Mouse (Mus musculus): Measurements from ENCODE around the gene Ush2a. TPM values are rescaled to one million over a fixed set of nuclear protein-coding genes. Genes with fewer than 3 reads are reported as not detected.

Gene Ush2a
- polyA plus RNA-seq, 1 experiment from 2014 or later, result 0.03 TPM

DNA sequence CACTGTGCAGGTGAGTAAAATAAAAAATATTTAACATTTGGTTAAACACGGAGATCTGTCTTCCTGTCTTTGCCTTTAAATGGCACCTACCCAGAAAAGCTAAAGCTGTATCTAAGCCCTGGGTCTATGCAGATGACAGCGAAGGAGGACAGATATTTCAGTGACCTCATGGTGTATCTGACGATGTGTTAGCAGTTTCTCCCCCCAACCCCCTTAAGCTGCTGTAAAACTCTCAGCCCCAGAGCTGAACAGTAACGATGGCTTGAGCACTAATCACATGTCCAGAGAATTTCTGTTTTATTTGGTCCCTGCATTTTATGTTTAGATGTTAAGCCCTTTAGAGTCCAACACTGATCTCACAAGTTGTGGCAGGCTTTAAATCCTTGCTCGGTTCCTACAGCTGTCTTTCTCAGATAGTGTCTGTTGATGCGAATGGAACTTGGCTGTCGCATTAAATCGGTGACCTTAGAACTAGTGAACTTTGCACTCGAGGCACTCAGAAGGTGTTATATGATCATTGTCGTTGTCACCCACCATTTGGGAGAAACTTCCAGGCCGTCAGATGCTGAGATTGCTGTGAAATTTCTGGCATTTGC, 5.4 kb downstream of the Ush2a start:
- Histone ChIP-seq H3K27ac (ENCODE audit: low read length) (no peak overlapping the region), H3K4me3 (ENCODE audit: low read length) (no peak overlapping the region), H3K9me3 (replicated peaks; ENCODE audit: control insufficient read depth, low read length) (no peaks in the 10 kb centered on the region), H3K4me1 (ENCODE audit: control insufficient read depth, insufficient read depth, low read length) (no peaks in the 10 kb centered on the region), H3K4me2 (ENCODE audit: low read depth, low read length) (no peak overlapping the region), H3K27me3 (ENCODE audit: control insufficient read depth, insufficient read depth, low read length) (no peaks in the 10 kb centered on the region), H3K9ac (ENCODE audit: low read length) (no peak overlapping the region), H3K36me3 (ENCODE audit: control insufficient read depth, insufficient read depth) (no peaks in the 10 kb centered on the region)
- ATAC-seq (replicated peaks; ENCODE audit: extremely low read depth, insufficient read depth, low FRiP score), result no peak
- WGBS, result 28% methylated on average over 11 of the region's 11 CpGs

DNA sequence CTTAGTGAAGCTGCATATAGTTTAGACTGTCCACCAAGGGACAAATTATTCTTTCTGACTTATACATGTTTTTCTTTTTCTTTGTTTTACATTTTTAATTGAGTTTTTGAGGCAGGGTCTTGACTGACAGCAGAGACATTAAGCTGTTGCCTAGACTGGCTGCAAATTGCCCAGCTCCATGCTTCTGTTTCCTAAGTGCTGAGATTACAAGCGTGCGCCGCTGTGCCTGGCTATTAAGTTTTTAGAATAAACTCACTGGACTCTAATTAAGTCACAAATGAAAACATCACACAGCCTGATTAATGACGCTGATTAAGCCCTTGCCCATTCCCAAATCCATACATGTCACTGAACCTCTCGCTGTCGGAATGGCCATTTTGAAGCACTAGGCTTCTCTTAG, 7.2 kb downstream of the Ush2a start:
- Histone ChIP-seq H3K4me1 (ENCODE audit: control insufficient read depth, insufficient read depth, low read length) (no peaks in the 10 kb centered on the region), H3K9ac (ENCODE audit: low read length) (no peak overlapping the region), H3K36me3 (ENCODE audit: control insufficient read depth, insufficient read depth) (no peaks in the 10 kb centered on the region), H3K4me2 (ENCODE audit: low read depth, low read length) (no peak overlapping the region), H3K9me3 (replicated peaks; ENCODE audit: control insufficient read depth, low read length) (no peaks in the 10 kb centered on the region), H3K27me3 (ENCODE audit: control insufficient read depth, insufficient read depth, low read length) (no peaks in the 10 kb centered on the region), H3K4me3 (ENCODE audit: low read length) (no peak overlapping the region), H3K27ac (ENCODE audit: low read length) (no peak overlapping the region)
- 86% methylated on average over 6 of the region's 6 CpGs for WGBS
- ATAC-seq (replicated peaks; ENCODE audit: extremely low read depth, insufficient read depth, low FRiP score), result no peak

DNA sequence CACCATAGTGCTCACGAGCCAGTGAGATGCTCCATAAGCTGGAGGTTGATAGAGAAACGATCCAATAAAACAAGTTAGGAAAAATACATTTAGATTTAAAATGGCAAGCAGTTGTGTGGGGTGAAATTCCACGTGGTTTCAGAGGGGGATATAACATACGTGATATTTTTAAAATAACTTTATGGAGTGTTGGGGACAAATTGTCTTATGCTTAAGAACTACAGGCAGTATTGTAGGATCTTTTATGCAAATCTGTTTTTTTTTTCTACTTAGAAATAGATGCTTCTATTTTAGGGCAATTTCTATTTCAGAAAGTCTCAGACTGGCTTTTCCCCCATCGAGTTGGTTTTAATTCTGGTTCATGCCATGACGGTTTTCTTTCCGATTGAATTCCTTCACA, 51.5 kb downstream of the Ush2a start:
- Histone ChIP-seq H3K4me2 (ENCODE audit: low read depth, low read length) (no peak overlapping the region), H3K9ac (ENCODE audit: low read length) (no peak overlapping the region), H3K36me3 (ENCODE audit: control insufficient read depth, insufficient read depth) (no peaks in the 10 kb centered on the region), H3K9me3 (replicated peaks; ENCODE audit: control insufficient read depth, low read length) (no peaks in the 10 kb centered on the region), H3K4me3 (ENCODE audit: low read length) (no peak overlapping the region), H3K4me1 (ENCODE audit: control insufficient read depth, insufficient read depth, low read length) (no peaks in the 10 kb centered on the region), H3K27me3 (ENCODE audit: control insufficient read depth, insufficient read depth, low read length) (no peaks in the 10 kb centered on the region), H3K27ac (ENCODE audit: low read length) (no peak overlapping the region)
- no peak for ATAC-seq (replicated peaks; ENCODE audit: extremely low read depth, insufficient read depth, low FRiP score)
- 82% methylated on average over 7 of the region's 7 CpGs for WGBS

DNA sequence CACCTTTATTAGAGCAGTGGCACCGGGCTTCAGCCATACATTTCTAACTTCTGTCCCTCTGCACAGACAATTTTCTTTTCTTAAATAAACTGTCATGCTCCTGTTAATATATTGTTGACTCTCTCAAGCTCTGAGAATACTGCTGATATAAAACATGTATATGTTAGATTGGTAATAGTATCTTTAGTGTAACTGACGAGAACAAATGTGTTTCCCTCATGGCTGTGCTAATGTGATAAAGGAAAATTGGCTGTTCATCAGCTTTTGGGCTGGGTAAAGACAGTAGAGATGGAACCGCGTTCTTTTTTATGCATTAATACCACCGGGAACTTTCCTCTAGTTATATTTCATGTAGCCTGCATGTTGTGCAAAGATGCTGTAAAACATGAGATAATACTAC, 54.8 kb downstream of the Ush2a start:
- no peak for ATAC-seq (replicated peaks; ENCODE audit: extremely low read depth, insufficient read depth, low FRiP score)
- Histone ChIP-seq H3K36me3 (ENCODE audit: control insufficient read depth, insufficient read depth) (no peaks in the 10 kb centered on the region), H3K27ac (ENCODE audit: low read length) (no peak overlapping the region), H3K9ac (ENCODE audit: low read length) (no peak overlapping the region), H3K9me3 (replicated peaks; ENCODE audit: control insufficient read depth, low read length) (no peaks in the 10 kb centered on the region), H3K27me3 (ENCODE audit: control insufficient read depth, insufficient read depth, low read length) (no peaks in the 10 kb centered on the region), H3K4me3 (ENCODE audit: low read length) (no peak overlapping the region), H3K4me1 (ENCODE audit: control insufficient read depth, insufficient read depth, low read length) (no peaks in the 10 kb centered on the region), H3K4me2 (ENCODE audit: low read depth, low read length) (no peak overlapping the region)
- 82% methylated on average over 5 of the region's 5 CpGs for WGBS

DNA sequence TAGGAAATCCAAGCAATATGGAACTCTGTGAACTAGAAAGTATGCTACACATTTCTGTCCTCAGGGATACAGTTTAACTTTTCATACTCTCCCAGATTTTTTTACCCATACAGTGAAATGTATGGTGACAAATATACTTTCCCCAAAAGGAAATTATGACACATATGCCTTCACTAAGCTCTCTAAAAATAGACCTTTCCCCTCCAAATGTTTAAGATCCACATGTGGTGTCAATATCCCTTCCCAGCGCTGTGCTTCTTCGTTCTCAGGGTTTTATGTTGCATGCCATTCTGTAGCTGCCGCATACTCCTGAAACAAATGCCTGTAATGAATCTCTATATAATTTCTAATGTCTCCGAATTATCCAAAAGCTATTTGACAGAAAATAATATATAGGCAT, 58.4 kb downstream of the Ush2a start:
- no peak overlapping the region for H3K4me3 ChIP-seq (ENCODE audit: low read length)
- WGBS, result 70% methylated on average over 4 of the region's 4 CpGs
- no peak overlapping the region for H3K4me2 ChIP-seq (ENCODE audit: low read depth, low read length)
- H3K9ac ChIP-seq (ENCODE audit: low read length), result no peak overlapping the region
- 0 out of 2 replicates have a peak, but pooled peaks cover 2% of the 10 kb centered on the region for H3K9me3 ChIP-seq (replicated peaks; ENCODE audit: control insufficient read depth, low read length)
- no peaks in the 10 kb centered on the region for H3K4me1 ChIP-seq (ENCODE audit: control insufficient read depth, insufficient read depth, low read length)
- no peak overlapping the region for H3K27ac ChIP-seq (ENCODE audit: low read length)
- no peaks in the 10 kb centered on the region for H3K36me3 ChIP-seq (ENCODE audit: control insufficient read depth, insufficient read depth)
- H3K27me3 ChIP-seq (ENCODE audit: control insufficient read depth, insufficient read depth, low read length), result no peaks in the 10 kb centered on the region
- ATAC-seq (replicated peaks; ENCODE audit: extremely low read depth, insufficient read depth, low FRiP score), result no peak

- no peaks in the 10 kb centered on the region for H3K36me3 ChIP-seq (ENCODE audit: control insufficient read depth, insufficient read depth)
- no peak overlapping the region for H3K4me3 ChIP-seq (ENCODE audit: low read length)
- 0 out of 2 replicates have a peak, but pooled peaks cover 2% of the 10 kb centered on the region for H3K9me3 ChIP-seq (replicated peaks; ENCODE audit: control insufficient read depth, low read length)
- 85% methylated on average over 7 of the region's 7 CpGs for WGBS
- no peak for ATAC-seq (replicated peaks; ENCODE audit: extremely low read depth, insufficient read depth, low FRiP score)
- H3K9ac ChIP-seq (ENCODE audit: low read length), result no peak overlapping the region
- no peak overlapping the region for H3K27ac ChIP-seq (ENCODE audit: low read length)
- no peaks in the 10 kb centered on the region for H3K27me3 ChIP-seq (ENCODE audit: control insufficient read depth, insufficient read depth, low read length)
- H3K4me2 ChIP-seq (ENCODE audit: low read depth, low read length), result no peak overlapping the region
- H3K4me1 ChIP-seq (ENCODE audit: control insufficient read depth, insufficient read depth, low read length), result no peaks in the 10 kb centered on the region
Observed at GRCm38 (mm10) chr1:188321534-188321933, 59.7 kb downstream of the Ush2a start.

GRCm38 (mm10) chr1:188330406-188330805, 68.6 kb downstream of the Ush2a start:
- no peaks in the 10 kb centered on the region for H3K4me1 ChIP-seq (ENCODE audit: control insufficient read depth, insufficient read depth, low read length)
- no peak overlapping the region for H3K27ac ChIP-seq (ENCODE audit: low read length)
- H3K36me3 ChIP-seq (ENCODE audit: control insufficient read depth, insufficient read depth), result no peaks in the 10 kb centered on the region
- 70% methylated on average over 2 of the region's 2 CpGs for WGBS
- H3K27me3 ChIP-seq (ENCODE audit: control insufficient read depth, insufficient read depth, low read length), result no peaks in the 10 kb centered on the region
- H3K4me2 ChIP-seq (ENCODE audit: low read depth, low read length), result no peak overlapping the region
- H3K9ac ChIP-seq (ENCODE audit: low read length), result no peak overlapping the region
- no peak for ATAC-seq (replicated peaks; ENCODE audit: extremely low read depth, insufficient read depth, low FRiP score)
- H3K9me3 ChIP-seq (replicated peaks; ENCODE audit: control insufficient read depth, low read length), result no peaks in the 10 kb centered on the region
- H3K4me3 ChIP-seq (ENCODE audit: low read length), result no peak overlapping the region

- Histone ChIP-seq H3K4me3 (ENCODE audit: low read length) (no peak overlapping the region), H3K27me3 (ENCODE audit: control insufficient read depth, insufficient read depth, low read length) (no peaks in the 10 kb centered on the region), H3K4me2 (ENCODE audit: low read depth, low read length) (no peak overlapping the region), H3K36me3 (ENCODE audit: control insufficient read depth, insufficient read depth) (no peaks in the 10 kb centered on the region), H3K4me1 (ENCODE audit: control insufficient read depth, insufficient read depth, low read length) (no peaks in the 10 kb centered on the region), H3K27ac (ENCODE audit: low read length) (no peak overlapping the region), H3K9ac (ENCODE audit: low read length) (no peak overlapping the region), H3K9me3 (replicated peaks; ENCODE audit: control insufficient read depth, low read length) (no peaks in the 10 kb centered on the region)
- 85% methylated on average over 2 of the region's 2 CpGs for WGBS
- no peak for ATAC-seq (replicated peaks; ENCODE audit: extremely low read depth, insufficient read depth, low FRiP score)
Observed at GRCm38 (mm10) chr1:188333936-188334335, 72.1 kb downstream of the Ush2a start.

DNA sequence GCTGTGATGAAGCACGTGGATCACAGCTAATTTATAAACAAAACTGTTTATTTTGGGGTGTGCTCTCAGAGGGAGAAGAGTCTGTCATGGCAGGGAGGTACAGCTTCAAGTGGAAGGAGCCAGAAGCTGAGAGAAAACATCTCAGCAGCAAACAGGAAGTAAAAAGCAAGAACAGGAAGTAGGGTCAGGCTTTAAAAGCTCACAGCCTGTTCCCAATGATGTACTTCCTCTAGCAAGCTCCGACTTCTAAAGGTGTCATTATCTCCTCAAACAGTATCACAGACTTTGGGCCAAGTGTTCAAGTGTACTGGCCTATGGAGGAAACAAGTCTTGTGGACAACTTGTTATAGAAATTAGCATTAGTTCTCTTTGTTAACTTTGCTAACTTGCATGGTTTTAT, 85.9 kb downstream of the Ush2a start:
- H3K27ac ChIP-seq (ENCODE audit: low read length), result no peak overlapping the region
- no peak overlapping the region for H3K4me2 ChIP-seq (ENCODE audit: low read depth, low read length)
- H3K36me3 ChIP-seq (ENCODE audit: control insufficient read depth, insufficient read depth), result no peaks in the 10 kb centered on the region
- H3K9me3 ChIP-seq (replicated peaks; ENCODE audit: control insufficient read depth, low read length), result no peaks in the 10 kb centered on the region; the same call in 1 of the 2 replicates
- 45% methylated on average over 2 of the region's 2 CpGs for WGBS
- H3K4me3 ChIP-seq (ENCODE audit: low read length), result no peak overlapping the region
- H3K9ac ChIP-seq (ENCODE audit: low read length), result no peak overlapping the region
- H3K4me1 ChIP-seq (ENCODE audit: control insufficient read depth, insufficient read depth, low read length), result no peaks in the 10 kb centered on the region
- no peaks in the 10 kb centered on the region for H3K27me3 ChIP-seq (ENCODE audit: control insufficient read depth, insufficient read depth, low read length)
- ATAC-seq (replicated peaks; ENCODE audit: extremely low read depth, insufficient read depth, low FRiP score), result no peak

All from heart, embryonic 16.5 days (tissue).